Mouse (Mus musculus) kidney, embryonic 15.5 days (tissue): ENCODE measurements at regions not wholly inside any gene's neighbourhood (a gene's known extent, or its start where the extent isn't known, plus 50 kb on each side); places are given as distances from the start of the nearest gene placed in this dataset.

ENCODE experiments used
- ATAC-seq: fragments of 200-750 bp; cut with Nextera tagmentation; replicated peaks from 2 replicates; pipeline ENCODE4 v1.8.0; 2017; ENCODE audit warnings: moderate TSS enrichment; ENCODE audit not compliant: low FRiP score
- H3K27ac ChIP-seq: fragments of 300-500 bp; sonication (generic); 2 replicates; pipeline ENCODE4 v1.5.1; 2015; ENCODE audit warnings: mild to moderate bottlenecking, inconsistent platforms
- H3K27me3 ChIP-seq: fragments of 300-500 bp; sonication (generic); 2 replicates; pipeline ENCODE4 v1.6.1; 2015; ENCODE audit warnings: inconsistent platforms
- H3K36me3 ChIP-seq: fragments of 300-500 bp; sonication (generic); 2 replicates; pipeline ENCODE4 v1.6.1; 2015; ENCODE audit warnings: inconsistent platforms
- H3K4me1 ChIP-seq: fragments of 300-500 bp; sonication (generic); 2 replicates; pipeline ENCODE4 v1.6.1; 2015; ENCODE audit warnings: inconsistent platforms
- H3K4me2 ChIP-seq: fragments of 300-500 bp; sonication (generic); 2 replicates; pipeline ENCODE4 v1.6.1; 2015; ENCODE audit warnings: moderate library complexity, mild to moderate bottlenecking, inconsistent platforms
- H3K4me3 ChIP-seq: fragments of 300-500 bp; sonication (generic); replicated peaks from 2 replicates; pipeline ENCODE4 v1.5.1; 2015; ENCODE audit warnings: mild to moderate bottlenecking, inconsistent platforms
- H3K9ac ChIP-seq: fragments of 300-500 bp; sonication (generic); 2 replicates; pipeline ENCODE4 v1.6.1; 2015; ENCODE audit warnings: mild to moderate bottlenecking, inconsistent platforms
- H3K9me3 ChIP-seq: fragments of 300-500 bp; sonication (generic); replicated peaks from 2 replicates; pipeline ENCODE4 v1.6.1; 2016; ENCODE audit warnings: inconsistent platforms
- WGBS: fragments of 180-500 bp; shearing (Covaris S2); methylation state at CpG from one replicate; pipeline ENCODE4 v1.1.7; 2015; ENCODE audit warnings: mixed read lengths; 5-methylcytosine and 5-hydroxymethylcytosine counted together

GRCm38 (mm10) chr1:16007809-16008208, 85.3 kb downstream of the 4930444P10Rik start:
- Histone ChIP-seq H3K4me2 (no peak overlapping the region), H3K9me3 (no peaks in the 10 kb centered on the region), H3K27me3 (no peaks in the 10 kb centered on the region), H3K36me3 (no peaks in the 10 kb centered on the region), H3K27ac (no peak overlapping the region), H3K4me1 (no peaks in the 10 kb centered on the region), H3K4me3 (no peak overlapping the region), H3K9ac (no peak overlapping the region)
- ATAC-seq = no peak
- 75% methylated on average over 3 of the region's 3 CpGs for WGBS

- ATAC-seq = no peak
- Histone ChIP-seq H3K9ac (no peak overlapping the region), H3K9me3 (no peaks in the 10 kb centered on the region), H3K27me3 (no peaks in the 10 kb centered on the region), H3K27ac (no peak overlapping the region), H3K4me2 (no peak overlapping the region), H3K4me3 (no peak overlapping the region), H3K4me1 (no peaks in the 10 kb centered on the region), H3K36me3 (no peaks in the 10 kb centered on the region)
- WGBS = 69% methylated on average over 2 of the region's 2 CpGs
Measured at GRCm38 (mm10) chr1:16006888-16007287, 86.2 kb downstream of the 4930444P10Rik start.

GRCm38 (mm10) chr1:15997135-15997534, 96.0 kb downstream of the 4930444P10Rik start:
- Histone ChIP-seq H3K27ac (no peak overlapping the region), H3K4me1 (no peaks in the 10 kb centered on the region), H3K27me3 (no peaks in the 10 kb centered on the region), H3K4me2 (no peak overlapping the region), H3K9me3 (no peaks in the 10 kb centered on the region), H3K9ac (no peak overlapping the region), H3K4me3 (no peak overlapping the region), H3K36me3 (no peaks in the 10 kb centered on the region)
- no peak for ATAC-seq
- WGBS = 74% methylated on average over 5 of the region's 5 CpGs

GRCm38 (mm10) chr1:15996341-15996740, 96.8 kb downstream of the 4930444P10Rik start:
- H3K4me1 ChIP-seq = no peaks in the 10 kb centered on the region
- no peak overlapping the region for H3K4me3 ChIP-seq
- no peak overlapping the region for H3K27ac ChIP-seq
- H3K9ac ChIP-seq = no peak overlapping the region
- no peaks in the 10 kb centered on the region for H3K27me3 ChIP-seq
- no peak overlapping the region for H3K4me2 ChIP-seq
- no peaks in the 10 kb centered on the region for H3K9me3 ChIP-seq
- H3K36me3 ChIP-seq = no peaks in the 10 kb centered on the region
- WGBS = 38% methylated on average over 2 of the region's 2 CpGs
- ATAC-seq = no peak

- no peaks in the 10 kb centered on the region for H3K27me3 ChIP-seq
- ATAC-seq = 0 out of 2 replicates have a peak, but pooled peaks have one; percentile 70
- WGBS = 47% methylated on average over 4 of the region's 4 CpGs
Measured at GRCm38 (mm10) chr1:15993561-15994410, 99.3 kb downstream of the 4930444P10Rik start.

GRCm38 (mm10) chr1:15990982-15991381, 102.1 kb downstream of the 4930444P10Rik start:
- no peak overlapping the region for H3K9ac ChIP-seq
- WGBS = 43% methylated on average over 2 of the region's 2 CpGs
- H3K4me2 ChIP-seq = no peak overlapping the region
- H3K36me3 ChIP-seq = no peaks in the 10 kb centered on the region
- no peak overlapping the region for H3K27ac ChIP-seq
- no peaks in the 10 kb centered on the region for H3K4me1 ChIP-seq
- H3K4me3 ChIP-seq = no peak overlapping the region
- no peaks in the 10 kb centered on the region for H3K27me3 ChIP-seq
- H3K9me3 ChIP-seq = no peaks in the 10 kb centered on the region
- ATAC-seq = no peak

More at GRCm38 (mm10) chr1:15993561-15994410, 99.3 kb downstream of the 4930444P10Rik start:
- Histone ChIP-seq H3K36me3 (no peaks in the 10 kb centered on the region), H3K4me2 (no peak overlapping the region), H3K9me3 (no peaks in the 10 kb centered on the region), H3K9ac (no peak overlapping the region), H3K4me3 (no peak overlapping the region), H3K27ac (no peak overlapping the region), H3K4me1 (no peaks in the 10 kb centered on the region)

GRCm38 (mm10) chr1:15985579-15985978, 107.5 kb downstream of the 4930444P10Rik start:
- Histone ChIP-seq H3K4me2 (no peak overlapping the region), H3K27me3 (no peaks in the 10 kb centered on the region), H3K9me3 (no peaks in the 10 kb centered on the region), H3K4me3 (no peak overlapping the region), H3K9ac (no peak overlapping the region), H3K4me1 (no peaks in the 10 kb centered on the region), H3K27ac (no peak overlapping the region), H3K36me3 (no peaks in the 10 kb centered on the region)
- WGBS = 79% methylated on average over 3 of the region's 3 CpGs
- ATAC-seq = no peak

GRCm38 (mm10) chr1:15979333-15979732, 113.8 kb downstream of the 4930444P10Rik start:
- no peaks in the 10 kb centered on the region for H3K4me1 ChIP-seq

GRCm38 (mm10) chr1:15959578-15959977, 133.5 kb downstream of the 4930444P10Rik start:
- Histone ChIP-seq H3K9me3 (no peaks in the 10 kb centered on the region), H3K4me3 (no peak overlapping the region), H3K27ac (no peak overlapping the region), H3K4me2 (no peak overlapping the region), H3K36me3 (no peaks in the 10 kb centered on the region), H3K27me3 (no peaks in the 10 kb centered on the region), H3K9ac (no peak overlapping the region), H3K4me1 (no peaks in the 10 kb centered on the region)
- no peak for ATAC-seq
- 85% methylated on average over 2 of the region's 2 CpGs for WGBS

More at GRCm38 (mm10) chr1:15979333-15979732, 113.8 kb downstream of the 4930444P10Rik start:
- Histone ChIP-seq H3K9me3 (no peaks in the 10 kb centered on the region), H3K27ac (no peak overlapping the region), H3K4me3 (no peak overlapping the region), H3K9ac (no peak overlapping the region), H3K4me2 (no peak overlapping the region), H3K27me3 (no peaks in the 10 kb centered on the region), H3K36me3 (no peaks in the 10 kb centered on the region)
- ATAC-seq = no peak

GRCm38 (mm10) chr1:15958661-15959060, 134.5 kb downstream of the 4930444P10Rik start:
- H3K27ac ChIP-seq = no peak overlapping the region
- H3K4me2 ChIP-seq = no peak overlapping the region
- 85% methylated on average over 1 of the region's 1 CpGs for WGBS
- H3K9me3 ChIP-seq = no peaks in the 10 kb centered on the region
- H3K4me1 ChIP-seq = no peaks in the 10 kb centered on the region
- no peak for ATAC-seq
- H3K4me3 ChIP-seq = no peak overlapping the region
- H3K36me3 ChIP-seq = no peaks in the 10 kb centered on the region
- H3K9ac ChIP-seq = no peak overlapping the region
- H3K27me3 ChIP-seq = no peaks in the 10 kb centered on the region

- Histone ChIP-seq H3K4me3 (no peak overlapping the region), H3K27me3 (no peaks in the 10 kb centered on the region), H3K9me3 (no peaks in the 10 kb centered on the region), H3K9ac (no peak overlapping the region), H3K36me3 (no peaks in the 10 kb centered on the region), H3K27ac (no peak overlapping the region), H3K4me1 (no peaks in the 10 kb centered on the region), H3K4me2 (no peak overlapping the region)
- 88% methylated on average over 4 of the region's 4 CpGs for WGBS
- no peak for ATAC-seq
Measured at GRCm38 (mm10) chr1:15943662-15944061, 149.5 kb downstream of the 4930444P10Rik start.

- ATAC-seq = no peak
- Histone ChIP-seq H3K4me2 (no peak overlapping the region), H3K27me3 (no peaks in the 10 kb centered on the region), H3K4me3 (no peak overlapping the region), H3K27ac (no peak overlapping the region), H3K9me3 (no peaks in the 10 kb centered on the region), H3K4me1 (no peaks in the 10 kb centered on the region), H3K9ac (no peak overlapping the region), H3K36me3 (no peaks in the 10 kb centered on the region)
- WGBS = 93% methylated on average over 1 of the region's 1 CpGs
Measured at GRCm38 (mm10) chr1:15943041-15943440, 150.1 kb downstream of the 4930444P10Rik start.
